Mouse (Mus musculus) mature B cell (primary cell): ENCODE results near the gene Exd2.

Experiments used
- in situ Hi-C: fragments of 300-500 bp; cut with MboI; formaldehyde crosslinking; loops from 2 replicates; pipeline ENCODE4 v1.14.3; 2019

The Exd2 gene

GRCm38 (mm10) chr12:80495691-80496090, 32.8 kb downstream of the Exd2 start:
- in situ Hi-C loops: no loop called here

- in situ Hi-C loops: no loop called here
These were observed 35.5 kb downstream of the Exd2 start for GRCm38 (mm10) chr12:80498356-80498755.

GRCm38 (mm10) chr12:80500506-80500905, 37.6 kb downstream of the Exd2 start:
- in situ Hi-C loops: no loop called here

- in situ Hi-C loops: no loop called here
These were observed 41.8 kb downstream of the Exd2 start for GRCm38 (mm10) chr12:80504718-80505117.

- in situ Hi-C loops: no loop called here
These were observed 44.3 kb downstream of the Exd2 start for GRCm38 (mm10) chr12:80507041-80507745.

GRCm38 (mm10) chr12:80517977-80518376, 55.1 kb downstream of the Exd2 start, which contains the start of gene Galnt16:
Gene Galnt16 (plus strand): TSS chr12:80518277.
- in situ Hi-C loops: no loop called here

GRCm38 (mm10) chr12:80518393-80518756, 55.5 kb downstream of the Exd2 start:
- in situ Hi-C loops: no loop called here

- in situ Hi-C loops: no loop called here
These were observed 56.1 kb downstream of the Exd2 start for GRCm38 (mm10) chr12:80518757-80519620.

GRCm38 (mm10) chr12:80519621-80520332, 56.9 kb downstream of the Exd2 start:
- in situ Hi-C loops: no loop called here

GRCm38 (mm10) chr12:80522006-80522405, 59.1 kb downstream of the Exd2 start:
- in situ Hi-C loops: no loop called here

GRCm38 (mm10) chr12:80524276-80524921, 61.5 kb downstream of the Exd2 start:
- in situ Hi-C loops: no loop called here

- in situ Hi-C loops: no loop called here
These were observed 62.6 kb downstream of the Exd2 start for GRCm38 (mm10) chr12:80525513-80525912.

GRCm38 (mm10) chr12:80526511-80526910, 63.6 kb downstream of the Exd2 start:
- in situ Hi-C loops: no loop called here

GRCm38 (mm10) chr12:80527727-80528389, 65.0 kb downstream of the Exd2 start:
- in situ Hi-C loops: no loop called here

- in situ Hi-C loops: no loop called here
These were observed 67.2 kb downstream of the Exd2 start for GRCm38 (mm10) chr12:80530052-80530451.

GRCm38 (mm10) chr12:80530630-80531029, 67.7 kb downstream of the Exd2 start:
- in situ Hi-C loops: no loop called here

GRCm38 (mm10) chr12:80531585-80531984, 68.7 kb downstream of the Exd2 start:
- in situ Hi-C loops: no loop called here

- in situ Hi-C loops: no loop called here
These were observed 71.0 kb downstream of the Exd2 start for GRCm38 (mm10) chr12:80533876-80534275.

- in situ Hi-C loops: no loop called here
These were observed 74.4 kb downstream of the Exd2 start for GRCm38 (mm10) chr12:80537313-80537712.

- in situ Hi-C loops: no loop called here
These were observed 75.4 kb downstream of the Exd2 start for GRCm38 (mm10) chr12:80538311-80538710.

- in situ Hi-C loops: no loop called here
These were observed 82.4 kb downstream of the Exd2 start for GRCm38 (mm10) chr12:80545310-80545709.
